Mouse (Mus musculus) CD8-positive naive resting alpha-beta T cell, adult 2 months (primary cell): ENCODE measurements around the gene Epha1.

Experiments used
- DNase-seq, 2 experiments: peaks; one replicate each; pipeline ENCODE4 v3.0.0; 2022; ENCODE audit warnings: low read depth in 2 of 2, low spot score in 2 of 2

Epha1 gene

GRCm38 (mm10) chr6:42325268-42325609 lies 47.8 kb downstream of the Epha1 start:
- peak; percentile 80 to 86 for DNase-seq

- peak; percentile 14 to 18 for DNase-seq
Measured at GRCm38 (mm10) chr6:42324482-42325267, 48.4 kb downstream of the Epha1 start, which contains the start of gene Fam131b. Gene Fam131b, minus strand, starts transcription at chr6:42324643.

- DNase-seq: no peak
Measured at GRCm38 (mm10) chr6:42324067-42324481, 49.0 kb downstream of the Epha1 start.

GRCm38 (mm10) chr6:42323371-42324066 lies 49.5 kb downstream of the Epha1 start:
- no peak for DNase-seq

- no peak for DNase-seq
Measured at GRCm38 (mm10) chr6:42318293-42318692, 54.8 kb downstream of the Epha1 start.

GRCm38 (mm10) chr6:42310427-42311053 lies 62.5 kb downstream of the Epha1 start:
- DNase-seq: no peak

- DNase-seq: no peak
Measured at GRCm38 (mm10) chr6:42309816-42310378, 63.2 kb downstream of the Epha1 start.
